ENCODE assay signal across 19 mouse cellular contexts in genomic region chr11:82132977-82133376, GRCm38 (mm10). TPM values are rescaled to one million over a fixed set of nuclear protein-coding genes. Genes with fewer than 3 reads are reported as not detected.
DNase-seq lines count a peak whose midpoint lies in the region.
"Had no signal": no experiment of that assay in that cellular context is flagged by ENCODE, and none has a peak within 500 bp of the region (broad histone marks: within the 10 kb centered on the region; RNA-seq: fewer than 3 reads in every experiment).

No protein-coding gene starts in this region.

- intact Hi-C loops in gastrocnemius, postnatal 14 days (cut with DNase I; ENCODE audit: low total_unique reads) = no loop called here
- intact Hi-C loops in heart, postnatal 14 days (cut with DNase I) = no loop called here
- intact Hi-C loops in left cerebral cortex, postnatal 14 days (cut with DNase I) = no loop called here

- DNase-seq in gastrocnemius, adult 18-20 months (ENCODE audit: low spot score) = peak; percentile 24
- DNase-seq in gastrocnemius, postnatal 14 days = no peak
- DNase-seq in heart, adult 18-20 months = peak; percentile 32 to 44
- no peak for DNase-seq in heart, postnatal 14 days
- DNase-seq in lung, postnatal 36 days = peak; percentile 11
- no peak for DNase-seq in lung, postnatal 14 days
- DNase-seq in left cerebral cortex, postnatal 14 days (ENCODE audit: low spot score in 2 of 2) = no peak
- DNase-seq: adrenal gland, adult 8-10 months; adrenal gland, postnatal 25 days; cerebellum, adult 11-12 months; cerebellum, adult 8-10 months; cerebellum, postnatal 10 days; cerebellum, postnatal 36 days; embryo, embryonic 11 days; gastrocnemius, postnatal 25 days; heart, postnatal 10 days; kidney, adult 11 months had no signal

RNA-seq across cellular contexts. Expression of gene Ccl8, which starts 18.0 kb away (rescaled TPM):
- total RNA-seq in gastrocnemius, adult 18-20 months (2021) = under 1 TPM; 0.50 to 1.00 TPM
- total RNA-seq in gastrocnemius, postnatal 14 days (2021) = under 1 TPM; 0.62 to 0.66 TPM
- total RNA-seq in heart, adult 18-20 months (2021) = 1 to 10 TPM; 1.3 to 1.4 TPM
- not detected for total RNA-seq in heart, postnatal 14 days (2021)
- under 1 TPM in 1 of 2 experiments, not detected in 1; 0.74 TPM for total RNA-seq in left cerebral cortex, postnatal 14 days (2021)
- total RNA-seq: adrenal gland, postnatal 25 days; granulocyte monocyte progenitor cell, adult 5-6 weeks; heart, postnatal 10 days; MEL had no signal

RNA-seq across cellular contexts. Expression of gene Ccl12, which starts 31.3 kb away (rescaled TPM):
- not detected for total RNA-seq in gastrocnemius, adult 18-20 months (2021)
- under 1 TPM in 1 of 2 experiments, not detected in 1; 0.86 TPM for total RNA-seq in gastrocnemius, postnatal 14 days (2021)
- total RNA-seq in heart, adult 18-20 months (2021) = under 1 TPM in 1 of 2 experiments, not detected in 1; 0.84 TPM
- total RNA-seq in heart, postnatal 14 days (2021) = under 1 TPM in 1 of 2 experiments, not detected in 1; 0.67 TPM
- total RNA-seq in left cerebral cortex, postnatal 14 days (2021) = under 1 TPM in 1 of 2 experiments, not detected in 1; 0.75 TPM
- total RNA-seq: adrenal gland, postnatal 25 days; gastrocnemius, postnatal 25 days; granulocyte monocyte progenitor cell, adult 5-6 weeks; MEL had no signal

Comparison
In these comparisons a context has a peak if more than half of its experiments do, and no peak if none do; other contexts are left out.
1. DNase-seq: peak in gastrocnemius, adult 18-20 months (single experiment), heart, adult 18-20 months (2 of 2) and lung, postnatal 36 days (single experiment); none in gastrocnemius, postnatal 14 days (single experiment), heart, postnatal 14 days (0 of 2), lung, postnatal 14 days (single experiment) and left cerebral cortex, postnatal 14 days (0 of 2).